Mouse (Mus musculus): ENCODE results near the gene Prf1. TPM values are rescaled to one million over a fixed set of nuclear protein-coding genes. Genes with fewer than 3 reads are reported as not detected.
A peak's percentile ranks its signal among the peaks of the same experiment; 100 is the strongest.

Gene Prf1
- polyA plus RNA-seq, 1 experiment from 2014 or later, result not detected

DNA sequence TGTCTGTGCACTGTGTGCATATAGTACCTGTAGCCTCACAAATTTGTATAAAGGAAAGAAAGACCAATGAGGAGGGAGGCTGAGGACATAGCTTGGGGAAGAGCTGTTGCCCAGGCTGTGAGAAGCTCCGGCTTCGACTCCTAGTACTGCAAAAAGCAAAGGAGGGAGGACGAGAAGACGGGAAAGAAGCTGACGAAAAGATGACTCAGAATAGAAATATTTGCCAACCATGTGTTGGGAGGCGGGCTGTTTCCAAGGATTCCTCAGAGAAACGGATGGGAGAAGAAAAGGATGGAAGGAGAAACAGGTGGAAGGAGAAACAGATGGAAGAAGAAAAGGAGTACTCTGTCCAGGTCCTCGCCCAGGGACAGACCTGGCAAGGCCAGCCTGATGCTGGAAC lies 3.4 kb upstream of the Prf1 start:
- H3K4me3 ChIP-seq (ENCODE audit: low read depth, low read length), result no peak overlapping the region
- no peak overlapping the region for H3K4me2 ChIP-seq (ENCODE audit: low read depth, low read length)
- no peaks in the 10 kb centered on the region for H3K36me3 ChIP-seq (replicated peaks; ENCODE audit: control insufficient read depth, insufficient read depth, low read depth, low read length)
- H3K9me3 ChIP-seq (replicated peaks; ENCODE audit: control insufficient read depth, low read length), result no peaks in the 10 kb centered on the region
- H3K4me1 ChIP-seq (ENCODE audit: control insufficient read depth, insufficient read depth, low read length), result no peaks in the 10 kb centered on the region
- no peaks in the 10 kb centered on the region for H3K27me3 ChIP-seq (ENCODE audit: control insufficient read depth, insufficient read depth, low read length)
- H3K27ac ChIP-seq (replicated peaks; ENCODE audit: low read depth, low read length), result no peak overlapping the region
- DNase-seq (ENCODE audit: low spot score) (no peak), ATAC-seq (replicated peaks; ENCODE audit: insufficient number of reproducible peaks, low FRiP score, low TSS enrichment, low read depth) (no peak)
- H3K9ac ChIP-seq (replicated peaks; ENCODE audit: low read length), result no peak overlapping the region
- WGBS, result 88% methylated on average over 8 of the region's 8 CpGs

DNA sequence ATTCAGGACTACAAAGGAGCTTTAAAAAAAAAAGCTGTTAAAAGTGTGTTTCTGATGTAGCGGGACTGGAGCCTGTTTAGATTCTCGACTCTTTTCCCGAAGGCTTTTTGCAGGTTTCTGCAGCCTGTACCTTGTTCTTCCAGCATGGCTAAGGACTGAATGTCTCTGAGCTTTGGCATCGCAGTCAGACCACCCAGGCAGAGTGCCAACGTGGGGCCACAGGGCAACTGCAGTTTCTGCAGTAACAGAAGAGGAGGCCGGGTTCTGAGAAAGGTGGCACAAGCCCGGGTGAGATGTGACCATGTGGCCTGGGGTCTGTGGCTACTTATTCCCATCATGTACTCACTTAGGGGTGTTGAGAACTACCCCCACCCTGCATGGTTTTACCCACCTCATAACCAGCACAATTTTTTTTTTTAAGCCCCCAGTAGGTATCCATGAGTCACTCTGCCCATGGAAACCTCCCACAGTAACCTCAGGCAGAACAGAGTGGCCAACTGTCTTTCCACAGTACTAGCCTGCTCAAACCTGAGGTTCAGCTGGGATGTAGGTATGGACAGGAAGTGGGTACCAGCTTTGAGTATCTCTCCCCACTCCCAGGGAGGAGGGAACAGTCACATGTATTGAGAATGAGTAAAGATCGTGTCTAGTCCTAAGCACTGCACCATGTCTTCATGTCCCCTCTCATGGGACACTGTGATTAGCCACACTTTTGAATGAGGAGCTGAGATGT lies 754 bp upstream of the Prf1 start:
- Histone ChIP-seq H3K27ac (replicated peaks; ENCODE audit: low read depth, low read length) (no peak overlapping the region), H3K36me3 (replicated peaks; ENCODE audit: control insufficient read depth, insufficient read depth, low read depth, low read length) (no peaks in the 10 kb centered on the region), H3K4me2 (ENCODE audit: low read depth, low read length) (no peak overlapping the region), H3K9me3 (replicated peaks; ENCODE audit: control insufficient read depth, low read length) (no peaks in the 10 kb centered on the region), H3K4me3 (ENCODE audit: low read depth, low read length) (no peak overlapping the region), H3K9ac (replicated peaks; ENCODE audit: low read length) (no peak overlapping the region), H3K4me1 (ENCODE audit: control insufficient read depth, insufficient read depth, low read length) (no peaks in the 10 kb centered on the region), H3K27me3 (ENCODE audit: control insufficient read depth, insufficient read depth, low read length) (no peaks in the 10 kb centered on the region)
- 85% methylated on average over 8 of the region's 8 CpGs for WGBS
- ATAC-seq (replicated peaks; ENCODE audit: insufficient number of reproducible peaks, low FRiP score, low TSS enrichment, low read depth) (no peak), DNase-seq (ENCODE audit: low spot score) (no peak)

DNA sequence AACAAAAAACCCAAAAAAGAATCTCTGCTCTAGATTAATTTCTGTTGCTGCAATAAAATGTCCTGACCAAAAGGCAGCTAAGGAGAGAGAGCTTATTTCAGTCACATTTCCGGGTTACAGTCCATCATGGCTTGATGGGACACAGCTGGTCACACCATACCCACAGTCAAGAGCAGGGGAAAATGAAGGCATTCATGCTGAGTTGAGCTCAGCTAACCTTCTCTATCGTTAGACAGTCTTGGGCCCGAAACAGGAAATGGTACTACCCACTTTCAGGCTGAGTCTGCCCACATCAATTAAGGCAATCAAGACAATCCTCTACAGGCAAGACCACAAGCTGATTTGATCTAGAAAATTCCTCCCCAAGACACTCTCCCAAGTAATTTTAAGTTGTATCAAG lies 3.4 kb downstream of the Prf1 start:
- Histone ChIP-seq H3K36me3 (replicated peaks; ENCODE audit: control insufficient read depth, insufficient read depth, low read depth, low read length) (no peaks in the 10 kb centered on the region), H3K9me3 (replicated peaks; ENCODE audit: control insufficient read depth, low read length) (no peaks in the 10 kb centered on the region), H3K27ac (replicated peaks; ENCODE audit: low read depth, low read length) (no peak overlapping the region), H3K27me3 (ENCODE audit: control insufficient read depth, insufficient read depth, low read length) (no peaks in the 10 kb centered on the region), H3K9ac (replicated peaks; ENCODE audit: low read length) (no peak overlapping the region), H3K4me3 (ENCODE audit: low read depth, low read length) (no peak overlapping the region), H3K4me2 (ENCODE audit: low read depth, low read length) (no peak overlapping the region), H3K4me1 (ENCODE audit: control insufficient read depth, insufficient read depth, low read length) (no peaks in the 10 kb centered on the region)
- ATAC-seq (replicated peaks; ENCODE audit: insufficient number of reproducible peaks, low FRiP score, low TSS enrichment, low read depth) (no peak), DNase-seq (ENCODE audit: low spot score) (no peak)
- WGBS, result 64% methylated on average over 3 of the region's 3 CpGs

GRCm38 (mm10) chr10:61304046-61304445 lies 6.4 kb downstream of the Prf1 start:
- no peaks in the 10 kb centered on the region for H3K27me3 ChIP-seq (ENCODE audit: control insufficient read depth, insufficient read depth, low read length)
- H3K4me3 ChIP-seq (ENCODE audit: low read depth, low read length), result no peak overlapping the region
- H3K9ac ChIP-seq (replicated peaks; ENCODE audit: low read length), result no peak overlapping the region
- no peaks in the 10 kb centered on the region for H3K9me3 ChIP-seq (replicated peaks; ENCODE audit: control insufficient read depth, low read length)
- no peak overlapping the region for H3K27ac ChIP-seq (replicated peaks; ENCODE audit: low read depth, low read length)
- H3K4me2 ChIP-seq (ENCODE audit: low read depth, low read length), result no peak overlapping the region
- no peaks in the 10 kb centered on the region for H3K36me3 ChIP-seq (replicated peaks; ENCODE audit: control insufficient read depth, insufficient read depth, low read depth, low read length)
- WGBS, result 90% methylated on average over 6 of the region's 6 CpGs
- ATAC-seq (replicated peaks; ENCODE audit: insufficient number of reproducible peaks, low FRiP score, low TSS enrichment, low read depth), result no peak
- no peak for DNase-seq (ENCODE audit: low spot score)
- H3K4me1 ChIP-seq (ENCODE audit: control insufficient read depth, insufficient read depth, low read length), result no peaks in the 10 kb centered on the region

DNA sequence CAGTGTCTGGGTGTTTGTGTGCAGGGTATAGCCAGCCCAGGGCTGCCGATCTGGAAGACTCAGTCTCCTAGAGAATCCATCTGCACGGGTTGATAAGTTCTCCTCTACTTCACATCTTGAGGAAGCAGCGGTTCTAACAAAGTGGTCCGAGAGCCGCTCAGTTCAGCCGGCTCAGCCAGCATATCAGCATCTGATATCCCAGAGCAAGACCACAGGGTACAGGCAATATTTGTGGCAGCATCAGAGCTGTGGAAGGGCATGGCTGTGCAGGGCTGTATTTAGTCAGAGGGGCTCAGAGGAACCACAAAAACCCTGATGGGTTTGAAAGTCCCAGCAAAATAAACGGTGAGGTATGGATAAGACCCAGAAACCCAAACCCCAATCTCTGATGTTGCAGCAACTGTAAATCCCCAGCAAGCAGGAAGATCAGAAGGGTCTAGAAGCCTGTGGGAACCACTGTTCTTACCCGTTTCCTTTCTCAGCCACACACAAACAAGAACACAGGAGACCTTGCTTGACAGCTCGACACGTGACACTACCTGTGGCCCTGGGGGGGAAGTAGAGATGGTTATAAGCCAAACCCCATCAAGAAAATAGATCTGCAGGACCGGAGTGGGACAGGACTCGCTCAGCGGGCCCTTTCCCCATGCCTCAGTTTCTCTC lies 8.4 kb downstream of the Prf1 start:
- Histone ChIP-seq H3K27me3 (ENCODE audit: control insufficient read depth, insufficient read depth, low read length) (no peaks in the 10 kb centered on the region), H3K9me3 (replicated peaks; ENCODE audit: control insufficient read depth, low read length) (no peaks in the 10 kb centered on the region), H3K4me2 (ENCODE audit: low read depth, low read length) (no peak overlapping the region), H3K36me3 (replicated peaks; ENCODE audit: control insufficient read depth, insufficient read depth, low read depth, low read length) (no peaks in the 10 kb centered on the region), H3K9ac (replicated peaks; ENCODE audit: low read length) (no peak overlapping the region), H3K4me3 (ENCODE audit: low read depth, low read length) (no peak overlapping the region), H3K27ac (replicated peaks; ENCODE audit: low read depth, low read length) (no peak overlapping the region), H3K4me1 (ENCODE audit: control insufficient read depth, insufficient read depth, low read length) (no peaks in the 10 kb centered on the region)
- no peak for ATAC-seq (replicated peaks; ENCODE audit: insufficient number of reproducible peaks, low FRiP score, low TSS enrichment, low read depth)
- no peak for DNase-seq (ENCODE audit: low spot score)
- WGBS, result 80% methylated on average over 13 of the region's 13 CpGs

DNA sequence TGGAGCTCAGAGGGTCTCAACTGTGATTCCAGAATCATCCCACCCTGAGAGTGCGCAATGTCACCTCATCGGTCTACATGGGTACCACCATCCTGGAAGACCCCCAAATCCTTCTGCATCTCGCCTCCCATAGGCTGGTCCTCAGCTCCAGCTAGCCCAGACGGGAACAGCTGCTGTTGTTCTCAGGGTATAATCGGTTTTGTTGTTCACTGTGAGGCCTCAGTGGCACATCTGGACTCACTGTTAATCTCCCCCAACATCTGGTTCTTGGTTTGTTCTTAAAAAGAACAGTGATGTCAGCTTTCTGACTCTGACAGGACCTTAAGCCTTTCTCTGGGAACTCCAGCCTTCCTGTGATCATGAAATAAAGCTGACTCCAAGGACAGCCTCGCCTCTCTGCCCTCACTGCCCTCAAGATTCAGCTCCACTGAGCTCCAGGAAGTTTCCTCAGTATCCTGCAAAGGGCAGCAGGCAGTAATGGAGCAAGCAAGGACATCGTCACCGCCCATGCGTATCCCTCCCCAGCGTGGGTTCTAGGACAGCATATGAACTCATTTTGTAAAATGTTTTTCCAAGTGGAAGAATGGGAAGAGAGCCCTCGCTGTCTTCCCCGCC lies 11.2 kb downstream of the Prf1 start:
- no peaks in the 10 kb centered on the region for H3K9me3 ChIP-seq (replicated peaks; ENCODE audit: control insufficient read depth, low read length)
- H3K4me2 ChIP-seq (ENCODE audit: low read depth, low read length), result no peak overlapping the region
- 0 out of 2 replicates have a peak, but pooled peaks cover 2% of the 10 kb centered on the region for H3K4me1 ChIP-seq (ENCODE audit: control insufficient read depth, insufficient read depth, low read length)
- no peak overlapping the region for H3K4me3 ChIP-seq (ENCODE audit: low read depth, low read length)
- H3K27ac ChIP-seq (replicated peaks; ENCODE audit: low read depth, low read length), result no peak overlapping the region
- 0 out of 2 replicates have a peak, but pooled peaks have one; percentile 68 for ATAC-seq (replicated peaks; ENCODE audit: insufficient number of reproducible peaks, low FRiP score, low TSS enrichment, low read depth)
- H3K9ac ChIP-seq (replicated peaks; ENCODE audit: low read length), result no peak overlapping the region
- H3K36me3 ChIP-seq (replicated peaks; ENCODE audit: control insufficient read depth, insufficient read depth, low read depth, low read length), result no peaks in the 10 kb centered on the region
- no peaks in the 10 kb centered on the region for H3K27me3 ChIP-seq (ENCODE audit: control insufficient read depth, insufficient read depth, low read length)
- peak; percentile 73 for DNase-seq (ENCODE audit: low spot score)
- 51% methylated on average over 12 of the region's 12 CpGs for WGBS

DNA sequence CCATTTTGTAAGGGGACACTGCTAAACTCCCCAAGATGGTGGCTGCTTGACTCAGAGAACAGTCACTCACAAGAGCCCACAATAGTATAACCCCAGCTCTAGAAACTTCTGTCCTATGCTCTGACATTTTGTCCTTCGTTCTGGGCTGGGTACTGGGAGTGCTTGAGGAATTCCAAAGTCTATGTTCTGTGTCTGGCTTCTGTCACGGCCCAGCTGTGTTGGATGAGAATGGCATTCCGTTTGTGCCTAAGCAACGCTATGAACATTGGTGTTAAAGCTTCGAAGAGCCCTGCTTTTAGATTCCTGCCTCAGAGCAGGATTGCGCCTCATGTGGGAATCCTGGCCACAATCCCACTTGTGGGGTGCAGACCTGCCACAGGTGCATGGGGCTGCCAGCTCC lies 14.5 kb downstream of the Prf1 start:
- Histone ChIP-seq H3K4me1 (ENCODE audit: control insufficient read depth, insufficient read depth, low read length) (0 out of 2 replicates have a peak, but pooled peaks cover 2% of the 10 kb centered on the region), H3K9me3 (replicated peaks; ENCODE audit: control insufficient read depth, low read length) (no peaks in the 10 kb centered on the region), H3K4me2 (ENCODE audit: low read depth, low read length) (no peak overlapping the region), H3K27me3 (ENCODE audit: control insufficient read depth, insufficient read depth, low read length) (no peaks in the 10 kb centered on the region), H3K9ac (replicated peaks; ENCODE audit: low read length) (no peak overlapping the region), H3K27ac (replicated peaks; ENCODE audit: low read depth, low read length) (no peak overlapping the region), H3K36me3 (replicated peaks; ENCODE audit: control insufficient read depth, insufficient read depth, low read depth, low read length) (no peaks in the 10 kb centered on the region), H3K4me3 (ENCODE audit: low read depth, low read length) (no peak overlapping the region)
- ATAC-seq (replicated peaks; ENCODE audit: insufficient number of reproducible peaks, low FRiP score, low TSS enrichment, low read depth) (no peak), DNase-seq (ENCODE audit: low spot score) (peak; percentile 24)
- 82% methylated on average over 6 of the region's 6 CpGs for WGBS

DNA sequence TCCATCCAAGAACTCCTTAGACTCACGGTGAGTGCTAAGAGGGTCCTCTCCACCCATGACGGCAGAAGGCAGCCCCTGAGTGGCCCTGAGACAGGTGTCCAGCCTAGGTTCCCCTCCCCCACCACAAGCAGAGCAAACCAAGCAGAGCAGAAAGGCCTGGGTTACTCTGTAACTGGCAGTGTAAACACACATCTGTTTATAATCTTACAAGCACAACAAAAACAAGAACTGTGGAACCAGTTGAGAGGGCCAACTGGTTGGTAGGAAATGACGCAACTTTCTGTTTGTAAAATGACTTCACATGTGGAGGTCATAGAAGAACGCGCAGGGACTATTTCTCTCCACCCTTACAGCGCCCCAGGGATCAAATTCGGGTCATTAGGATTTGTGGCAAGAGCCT lies 15.1 kb downstream of the Prf1 start:
- Histone ChIP-seq H3K4me3 (ENCODE audit: low read depth, low read length) (no peak overlapping the region), H3K36me3 (replicated peaks; ENCODE audit: control insufficient read depth, insufficient read depth, low read depth, low read length) (no peaks in the 10 kb centered on the region), H3K4me1 (ENCODE audit: control insufficient read depth, insufficient read depth, low read length) (0 out of 2 replicates have a peak, but pooled peaks cover 2% of the 10 kb centered on the region), H3K4me2 (ENCODE audit: low read depth, low read length) (no peak overlapping the region), H3K27me3 (ENCODE audit: control insufficient read depth, insufficient read depth, low read length) (no peaks in the 10 kb centered on the region), H3K9me3 (replicated peaks; ENCODE audit: control insufficient read depth, low read length) (no peaks in the 10 kb centered on the region), H3K9ac (replicated peaks; ENCODE audit: low read length) (no peak overlapping the region), H3K27ac (replicated peaks; ENCODE audit: low read depth, low read length) (no peak overlapping the region)
- WGBS, result 40% methylated on average over 7 of the region's 7 CpGs
- DNase-seq (ENCODE audit: low spot score) (peak; percentile 34), ATAC-seq (replicated peaks; ENCODE audit: insufficient number of reproducible peaks, low FRiP score, low TSS enrichment, low read depth) (no peak)
